In genomic region chr13:17838484-17838851, GRCm38 (mm10) we compare ENCODE assay signal across 9 mouse cellular contexts. TPM values are rescaled to one million over a fixed set of nuclear protein-coding genes. Genes with fewer than 3 reads are reported as not detected.
DNase-seq lines count a peak whose midpoint lies in the region; ATAC-seq lines count a peak whose summit lies in the region.
"Had no signal": no experiment of that assay in that cellular context is flagged by ENCODE, and none has a peak within 500 bp of the region (broad histone marks: within the 10 kb centered on the region; RNA-seq: fewer than 3 reads in every experiment).

No protein-coding gene starts in this region.

- 0 out of 2 replicates have a peak, but pooled peaks have one; percentile 20 for ATAC-seq in embryonic facial prominence, embryonic 13.5 days (ENCODE audit: insufficient number of reproducible peaks, insufficient read depth, low FRiP score, low TSS enrichment, low read depth)
- peak; percentile 75 for ATAC-seq in hindbrain, embryonic 14.5 days (ENCODE audit: low FRiP score)
- peak; percentile 60; the same call in 1 of the 2 replicates for ATAC-seq in limb, embryonic 11.5 days (ENCODE audit: insufficient number of reproducible peaks, low FRiP score, low TSS enrichment, low read depth)
- 0 out of 2 replicates have a peak, but pooled peaks have one; percentile 68 for ATAC-seq in midbrain, embryonic 16.5 days
- peak; percentile 43; the same call in 1 of the 2 replicates for ATAC-seq in stomach, embryonic 15.5 days (ENCODE audit: insufficient read depth, low FRiP score, low read depth)

- H3K9me3 ChIP-seq in embryonic facial prominence, embryonic 13.5 days, result no peaks in the 10 kb centered on the region
- H3K9me3 ChIP-seq in hindbrain, embryonic 14.5 days (ENCODE audit: control insufficient read depth, low read length), result no peaks in the 10 kb centered on the region
- H3K9me3 ChIP-seq in limb, embryonic 11.5 days (ENCODE audit: control insufficient read depth, low read length), result no peaks in the 10 kb centered on the region
- H3K9me3 ChIP-seq in midbrain, embryonic 16.5 days (replicated peaks; ENCODE audit: control insufficient read depth, low read length, poor library complexity, severe bottlenecking), result no peaks in the 10 kb centered on the region
- H3K9me3 ChIP-seq in stomach, embryonic 15.5 days, result no peaks in the 10 kb centered on the region
- H3K9me3 ChIP-seq: embryonic facial prominence, embryonic 12.5 days had no signal

- no peaks in the 10 kb centered on the region for H3K36me3 ChIP-seq in embryonic facial prominence, embryonic 13.5 days
- no peaks in the 10 kb centered on the region for H3K36me3 ChIP-seq in hindbrain, embryonic 14.5 days (replicated peaks; ENCODE audit: control insufficient read depth, insufficient read depth)
- H3K36me3 ChIP-seq in limb, embryonic 11.5 days (ENCODE audit: control insufficient read depth, insufficient read depth, low read length), result no peaks in the 10 kb centered on the region
- H3K36me3 ChIP-seq in midbrain, embryonic 16.5 days (ENCODE audit: control insufficient read depth, insufficient read depth, low read length), result no peaks in the 10 kb centered on the region
- H3K36me3 ChIP-seq in stomach, embryonic 15.5 days, result no peaks in the 10 kb centered on the region
- H3K36me3 ChIP-seq: embryonic facial prominence, embryonic 12.5 days had no signal

- peak; percentile 75 to 76 for DNase-seq in left cerebral cortex, adult 18-20 months (ENCODE audit: low spot score in 2 of 2)
- no peak for DNase-seq in left cerebral cortex, adult 8-10 months (ENCODE audit: low spot score in 2 of 2)
- peak; percentile 37 for DNase-seq in adrenal gland, postnatal 25 days
- peak; percentile 79 for DNase-seq in hindbrain, embryonic 14.5 days (ENCODE audit: low spot score)
- DNase-seq in limb, embryonic 11.5 days (ENCODE audit: low spot score), result peak; percentile 77

- 32% methylated on average over 4 of the region's 4 CpGs for WGBS in embryonic facial prominence, embryonic 13.5 days
- WGBS in hindbrain, embryonic 14.5 days, result 33% methylated on average over 4 of the region's 4 CpGs
- 34% methylated on average over 4 of the region's 4 CpGs for WGBS in limb, embryonic 11.5 days
- 29% methylated on average over 4 of the region's 4 CpGs for WGBS in midbrain, embryonic 16.5 days
- WGBS in stomach, embryonic 15.5 days, result 33% methylated on average over 4 of the region's 4 CpGs

- H3K4me1 ChIP-seq in embryonic facial prominence, embryonic 13.5 days, result no peaks in the 10 kb centered on the region
- no peaks in the 10 kb centered on the region for H3K4me1 ChIP-seq in hindbrain, embryonic 14.5 days (replicated peaks; ENCODE audit: control insufficient read depth, insufficient read depth, low read length)
- no peaks in the 10 kb centered on the region for H3K4me1 ChIP-seq in limb, embryonic 11.5 days (ENCODE audit: control insufficient read depth, insufficient read depth, low read length)
- no peaks in the 10 kb centered on the region for H3K4me1 ChIP-seq in midbrain, embryonic 16.5 days (ENCODE audit: control insufficient read depth, insufficient read depth, low read length)
- H3K4me1 ChIP-seq in stomach, embryonic 15.5 days, result 0 out of 2 replicates have a peak, but pooled peaks cover 5% of the 10 kb centered on the region
- H3K4me1 ChIP-seq: embryonic facial prominence, embryonic 12.5 days had no signal

- H3K4me3 ChIP-seq in embryonic facial prominence, embryonic 13.5 days, result no peak overlapping the region
- H3K4me3 ChIP-seq in hindbrain, embryonic 14.5 days (replicated peaks; ENCODE audit: low read length), result no peak overlapping the region
- H3K4me3 ChIP-seq in limb, embryonic 11.5 days (ENCODE audit: low read depth, low read length), result no peak overlapping the region
- no peak overlapping the region for H3K4me3 ChIP-seq in midbrain, embryonic 16.5 days (ENCODE audit: low read depth, low read length)
- H3K4me3 ChIP-seq in stomach, embryonic 15.5 days (replicated peaks), result no peak overlapping the region
- H3K4me3 ChIP-seq: embryonic facial prominence, embryonic 12.5 days had no signal

- H3K27me3 ChIP-seq in embryonic facial prominence, embryonic 13.5 days, result no peaks in the 10 kb centered on the region
- no peaks in the 10 kb centered on the region for H3K27me3 ChIP-seq in hindbrain, embryonic 14.5 days (ENCODE audit: control insufficient read depth, insufficient read depth, low read length)
- no peaks in the 10 kb centered on the region for H3K27me3 ChIP-seq in limb, embryonic 11.5 days (ENCODE audit: control insufficient read depth, insufficient read depth, low read length)
- H3K27me3 ChIP-seq in midbrain, embryonic 16.5 days (ENCODE audit: control insufficient read depth, insufficient read depth, low read depth, low read length), result no peaks in the 10 kb centered on the region
- no peaks in the 10 kb centered on the region for H3K27me3 ChIP-seq in stomach, embryonic 15.5 days (replicated peaks)
- H3K27me3 ChIP-seq: embryonic facial prominence, embryonic 12.5 days had no signal

- no peak overlapping the region for H3K9ac ChIP-seq in embryonic facial prominence, embryonic 13.5 days
- no peak overlapping the region for H3K9ac ChIP-seq in hindbrain, embryonic 14.5 days
- no peak overlapping the region for H3K9ac ChIP-seq in limb, embryonic 11.5 days (ENCODE audit: low read length)
- H3K9ac ChIP-seq in midbrain, embryonic 16.5 days (ENCODE audit: low read depth, low read length), result no peak overlapping the region
- no peak overlapping the region for H3K9ac ChIP-seq in stomach, embryonic 15.5 days
- H3K9ac ChIP-seq: embryonic facial prominence, embryonic 12.5 days had no signal

- no peak overlapping the region for H3K27ac ChIP-seq in embryonic facial prominence, embryonic 13.5 days
- no peak overlapping the region for H3K27ac ChIP-seq in hindbrain, embryonic 14.5 days
- no peak overlapping the region for H3K27ac ChIP-seq in limb, embryonic 11.5 days (replicated peaks; ENCODE audit: low read depth, low read length)
- no peak overlapping the region for H3K27ac ChIP-seq in midbrain, embryonic 16.5 days (ENCODE audit: low read length)
- H3K27ac ChIP-seq in stomach, embryonic 15.5 days, result 0 out of 2 replicates have a peak overlapping the region, but pooled peaks have one; percentile 65
- H3K27ac ChIP-seq: embryonic facial prominence, embryonic 12.5 days had no signal

- H3K4me2 ChIP-seq in embryonic facial prominence, embryonic 13.5 days, result no peak overlapping the region
- no peak overlapping the region for H3K4me2 ChIP-seq in hindbrain, embryonic 14.5 days (replicated peaks)
- H3K4me2 ChIP-seq in limb, embryonic 11.5 days (ENCODE audit: low read depth, severe bottlenecking), result no peak overlapping the region
- H3K4me2 ChIP-seq in midbrain, embryonic 16.5 days (ENCODE audit: low read length), result no peak overlapping the region
- H3K4me2 ChIP-seq in stomach, embryonic 15.5 days, result no peak overlapping the region
- H3K4me2 ChIP-seq: embryonic facial prominence, embryonic 12.5 days had no signal

RNA-seq across cellular contexts. Expression of gene Cdk13, which starts 33.6 kb away (rescaled TPM):
- total RNA-seq in left cerebral cortex, adult 18-20 months (2021), result 10 to 100 TPM; 56.1 to 63.1 TPM
- 10 to 100 TPM; 54.0 to 59.9 (median 55.3) TPM for total RNA-seq in left cerebral cortex, adult 8-10 months (2022)
- total RNA-seq in adrenal gland, postnatal 25 days (2021), result 61.1 and 70.2 TPM in 2 replicates
- 18.6 and 19.6 TPM in 2 replicates for polyA plus RNA-seq in embryonic facial prominence, embryonic 13.5 days (2015; fragmentation: Nextera tagmentation; extraction: Ambion mirVana)
- 18.0 and 20.3 TPM in 2 replicates for polyA plus RNA-seq in hindbrain, embryonic 14.5 days (2014; fragmentation: Nextera tagmentation; extraction: Ambion mirVana)
- 18.1 and 20.4 TPM in 2 replicates for polyA plus RNA-seq in limb, embryonic 11.5 days (2014; fragmentation: Nextera tagmentation; extraction: Ambion mirVana)
- polyA plus RNA-seq in midbrain, embryonic 16.5 days (2015; fragmentation: Nextera tagmentation; extraction: Ambion mirVana), result 11.8 and 16.0 TPM in 2 replicates
- polyA plus RNA-seq in stomach, embryonic 15.5 days (2015; fragmentation: Nextera tagmentation; extraction: Ambion mirVana), result 18.2 and 20.2 TPM in 2 replicates

Comparison
In these comparisons a context has a peak if more than half of its experiments do, and no peak if none do; other contexts are left out.
1. DNase-seq: peak in left cerebral cortex, adult 18-20 months (2 of 2), adrenal gland, postnatal 25 days (single experiment), hindbrain, embryonic 14.5 days (single experiment) and limb, embryonic 11.5 days (single experiment); none in left cerebral cortex, adult 8-10 months (0 of 2).
2. ATAC-seq: peak in every context shown above with its lines; median percentile 75 in hindbrain, embryonic 14.5 days; 68 in midbrain, embryonic 16.5 days; 60 in limb, embryonic 11.5 days; 43 in stomach, embryonic 15.5 days; 20 in embryonic facial prominence, embryonic 13.5 days.